Mouse (Mus musculus): ENCODE data around the gene Xxylt1.
A peak's percentile ranks its signal among the peaks of the same experiment; 100 is the strongest.

The Xxylt1 gene

GRCm38 (mm10) chr16:30984826-30985545 lies 96.2 kb downstream of the Xxylt1 start:
- DNase-seq: no peak

GRCm38 (mm10) chr16:30984101-30984500 lies 97.1 kb downstream of the Xxylt1 start:
- DNase-seq: no peak

- DNase-seq: no peak
These were observed 97.5 kb downstream of the Xxylt1 start for GRCm38 (mm10) chr16:30983699-30984098.

GRCm38 (mm10) chr16:30983281-30983680 lies 98.0 kb downstream of the Xxylt1 start:
- no peak for DNase-seq

- DNase-seq: peak; percentile 90 to 91
These were observed 99.9 kb downstream of the Xxylt1 start for GRCm38 (mm10) chr16:30981345-30981744.

GRCm38 (mm10) chr16:30979905-30980304 lies 101.3 kb downstream of the Xxylt1 start:
- no peak for DNase-seq

- DNase-seq: no peak
These were observed 103.5 kb downstream of the Xxylt1 start for GRCm38 (mm10) chr16:30977728-30978127.

- DNase-seq: peak; percentile 88 to 94
These were observed 104.0 kb downstream of the Xxylt1 start for GRCm38 (mm10) chr16:30977186-30977585.

GRCm38 (mm10) chr16:30974549-30974948 lies 106.7 kb downstream of the Xxylt1 start:
- no peak for DNase-seq

GRCm38 (mm10) chr16:30973416-30973815 lies 107.8 kb downstream of the Xxylt1 start:
- DNase-seq: peak in 1 of 2 experiments; percentile 54

- DNase-seq: no peak
These were observed 109.2 kb downstream of the Xxylt1 start for GRCm38 (mm10) chr16:30971950-30972541.

GRCm38 (mm10) chr16:30969266-30970064 lies 111.8 kb downstream of the Xxylt1 start:
- no peak for DNase-seq

- no peak for DNase-seq
These were observed 112.7 kb downstream of the Xxylt1 start for GRCm38 (mm10) chr16:30968402-30969151.

GRCm38 (mm10) chr16:30966684-30967083 lies 114.5 kb downstream of the Xxylt1 start:
- DNase-seq: no peak

- no peak for DNase-seq
These were observed 116.3 kb downstream of the Xxylt1 start for GRCm38 (mm10) chr16:30964891-30965290.

- no peak for DNase-seq
These were observed 116.8 kb downstream of the Xxylt1 start for GRCm38 (mm10) chr16:30964411-30964810.

- no peak for DNase-seq
These were observed 118.7 kb downstream of the Xxylt1 start for GRCm38 (mm10) chr16:30962515-30962914.

- no peak for DNase-seq
These were observed 120.1 kb downstream of the Xxylt1 start for GRCm38 (mm10) chr16:30961176-30961575.

GRCm38 (mm10) chr16:30960266-30960665 lies 121.0 kb downstream of the Xxylt1 start:
- DNase-seq: no peak

- no peak for DNase-seq
These were observed 121.5 kb downstream of the Xxylt1 start for GRCm38 (mm10) chr16:30959692-30960091.

- no peak for DNase-seq
These were observed 125.1 kb downstream of the Xxylt1 start for GRCm38 (mm10) chr16:30956141-30956540.

GRCm38 (mm10) chr16:30948636-30949035 lies 132.6 kb downstream of the Xxylt1 start:
- no peak for DNase-seq

- DNase-seq: no peak
These were observed 133.0 kb downstream of the Xxylt1 start for GRCm38 (mm10) chr16:30948216-30948615.

Data from cerebellum, adult 18-20 months (tissue).